Mouse (Mus musculus) forebrain, embryonic 13.5 days (tissue): ENCODE measurements around the gene Tsga10. TPM values are rescaled to one million over a fixed set of nuclear protein-coding genes. Genes with fewer than 3 reads are reported as not detected.
A peak's percentile ranks its signal among the peaks of the same experiment; 100 is the strongest.

Experiments used
- ATAC-seq: fragments of 200-750 bp; cut with Nextera tagmentation; 2 replicates; pipeline ENCODE4 v1.8.0; 2017
- H3K27ac ChIP-seq: fragments of 300-500 bp; sonication (generic); 2 replicates; pipeline ENCODE4 v1.5.1; 2015; ENCODE audit warnings: inconsistent platforms, mild to moderate bottlenecking, moderate library complexity
- H3K27me3 ChIP-seq: fragments of 300-500 bp; sonication (generic); 2 replicates; pipeline ENCODE4 v1.6.1; 2015; ENCODE audit warnings: mild to moderate bottlenecking, inconsistent platforms
- H3K36me3 ChIP-seq: fragments of 300-500 bp; sonication (generic); 2 replicates; pipeline ENCODE4 v1.6.1; 2015; ENCODE audit warnings: mild to moderate bottlenecking, inconsistent platforms; ENCODE audit not compliant: poor library complexity, severe bottlenecking
- H3K4me1 ChIP-seq: fragments of 300-500 bp; sonication (generic); 2 replicates; pipeline ENCODE4 v1.6.1; 2015; ENCODE audit warnings: inconsistent platforms
- H3K4me2 ChIP-seq: fragments of 300-500 bp; sonication (generic); 2 replicates; pipeline ENCODE4 v1.6.1; 2015; ENCODE audit warnings: inconsistent platforms, mild to moderate bottlenecking, moderate library complexity
- H3K4me3 ChIP-seq: fragments of 300-500 bp; sonication (generic); 2 replicates; pipeline ENCODE4 v1.5.1; 2015; ENCODE audit warnings: mild to moderate bottlenecking, inconsistent platforms
- H3K9ac ChIP-seq: fragments of 300-500 bp; sonication (generic); 2 replicates; pipeline ENCODE4 v1.6.1; 2015; ENCODE audit warnings: mild to moderate bottlenecking, inconsistent platforms
- H3K9me3 ChIP-seq: fragments of 300-500 bp; sonication (generic); replicated peaks from 2 replicates; pipeline ENCODE4 v1.6.1; 2016; ENCODE audit warnings: inconsistent platforms
- WGBS: fragments of 180-500 bp; shearing (Covaris S2); methylation state at CpG from one replicate; pipeline ENCODE4 v1.1.7; 2015; 5-methylcytosine and 5-hydroxymethylcytosine counted together
- polyA plus RNA-seq: library from polyadenylated mRNA; unstranded; fragments of >200 nt; fragmentation: Nextera tagmentation; extraction: Ambion mirVana; gene quantifications from 2 replicates; pipeline ENCODE4 v1.2.1, GENCODE M21; 2015

Tsga10 gene
- polyA plus RNA-seq: 18.9 and 21.3 TPM in 2 replicates

DNA sequence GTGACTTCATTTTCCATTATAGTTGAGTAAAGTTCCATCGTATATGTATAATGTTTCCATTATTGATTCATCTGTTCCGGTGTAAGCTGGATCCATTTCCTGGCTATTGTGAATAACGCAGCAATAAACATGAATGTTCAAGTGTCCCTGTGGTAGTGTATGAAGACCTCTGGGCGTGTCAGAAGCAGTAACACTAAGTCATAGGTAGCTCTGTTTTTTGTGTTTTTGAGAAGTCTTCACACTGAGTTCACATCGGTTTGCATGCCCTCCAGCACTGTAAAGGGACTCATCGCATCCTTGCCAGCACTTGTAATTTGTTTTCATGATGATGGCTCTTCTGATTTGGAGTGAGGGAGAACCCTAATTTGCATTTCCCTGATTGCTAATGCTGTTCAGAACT is at the start of gene Tsga10:
Tsga10 (minus strand) TSS at position 144 of the 400 bp plus-strand sequence.
- peaks cover 12% of the 10 kb centered on the region; the same call in 1 of the 2 replicates for H3K4me1 ChIP-seq
- ATAC-seq: no peak
- H3K4me3 ChIP-seq: peak within 1 kb of the TSS; percentile 66
- no peaks in the 10 kb centered on the region for H3K36me3 ChIP-seq
- peaks cover 8% of the 10 kb centered on the region for H3K27me3 ChIP-seq
- peak within 1 kb of the TSS; percentile 85 for H3K27ac ChIP-seq
- H3K4me2 ChIP-seq: peak within 1 kb of the TSS; percentile 68
- peak within 1 kb of the TSS; percentile 82 for H3K9ac ChIP-seq
- 83% methylated on average over 6 of the region's 6 CpGs for WGBS
- H3K9me3 ChIP-seq: no peaks in the 10 kb centered on the region

DNA sequence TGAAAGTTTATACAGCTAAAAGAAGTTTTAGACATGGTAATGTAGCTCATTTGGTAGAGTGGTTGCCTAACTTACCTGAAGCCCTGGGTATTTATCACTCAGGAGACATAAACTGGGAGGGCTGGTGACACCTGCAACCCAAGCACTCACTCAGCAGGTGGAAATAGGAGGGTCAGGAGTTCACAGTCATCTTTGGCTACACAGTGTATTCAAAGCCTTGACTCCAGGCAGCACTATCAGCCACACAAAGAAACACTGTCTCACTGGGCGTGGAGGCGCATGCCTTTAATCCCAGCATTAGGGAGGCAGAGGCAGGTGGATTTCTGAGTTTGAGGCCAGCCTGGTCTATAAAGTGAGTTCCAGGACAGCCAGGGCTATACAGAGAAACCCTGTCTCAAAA is 46.5 kb upstream of the Tsga10 start:
- no peak for ATAC-seq
- no peaks in the 10 kb centered on the region for H3K9me3 ChIP-seq

DNA sequence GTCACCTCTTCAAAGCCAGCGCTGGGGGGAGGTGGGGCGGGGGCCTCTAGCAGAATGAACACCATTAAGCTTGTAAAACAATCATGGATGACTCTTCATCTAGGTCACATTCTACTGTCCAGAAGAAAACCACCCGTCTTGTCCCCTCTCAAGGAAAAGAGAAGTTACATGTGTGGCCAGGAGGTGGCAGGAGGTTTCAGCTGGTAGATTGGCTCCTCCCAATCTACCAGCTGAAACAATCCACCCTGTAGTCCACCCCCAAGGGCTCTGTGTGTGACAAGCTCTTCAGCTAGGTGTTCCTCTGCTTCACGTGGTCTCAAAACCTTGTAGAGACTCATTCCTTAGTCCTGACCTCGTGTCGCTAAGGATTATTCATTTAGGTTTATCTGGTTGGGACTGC is 36.9 kb upstream of the Tsga10 start:
- no peaks in the 10 kb centered on the region for H3K9me3 ChIP-seq
- no peaks in the 10 kb centered on the region for H3K27me3 ChIP-seq
- no peaks in the 10 kb centered on the region for H3K4me1 ChIP-seq
- H3K27ac ChIP-seq: no peak overlapping the region
- no peak overlapping the region for H3K4me2 ChIP-seq
- peaks cover 23% of the 10 kb centered on the region for H3K36me3 ChIP-seq
- no peak for ATAC-seq
- H3K9ac ChIP-seq: no peak overlapping the region
- 38% methylated on average over 6 of the region's 6 CpGs for WGBS
- H3K4me3 ChIP-seq: no peak overlapping the region

More for the DNA sequence above, 46.5 kb upstream of the Tsga10 start:
- H3K4me2 ChIP-seq: no peak overlapping the region
- H3K9ac ChIP-seq: no peak overlapping the region
- H3K36me3 ChIP-seq: no peaks in the 10 kb centered on the region
- no peaks in the 10 kb centered on the region for H3K4me1 ChIP-seq
- H3K27me3 ChIP-seq: 0 out of 2 replicates have a peak, but pooled peaks cover 2% of the 10 kb centered on the region
- no peak overlapping the region for H3K4me3 ChIP-seq
- no peak overlapping the region for H3K27ac ChIP-seq
- WGBS: 79% methylated on average over 2 of the region's 2 CpGs

DNA sequence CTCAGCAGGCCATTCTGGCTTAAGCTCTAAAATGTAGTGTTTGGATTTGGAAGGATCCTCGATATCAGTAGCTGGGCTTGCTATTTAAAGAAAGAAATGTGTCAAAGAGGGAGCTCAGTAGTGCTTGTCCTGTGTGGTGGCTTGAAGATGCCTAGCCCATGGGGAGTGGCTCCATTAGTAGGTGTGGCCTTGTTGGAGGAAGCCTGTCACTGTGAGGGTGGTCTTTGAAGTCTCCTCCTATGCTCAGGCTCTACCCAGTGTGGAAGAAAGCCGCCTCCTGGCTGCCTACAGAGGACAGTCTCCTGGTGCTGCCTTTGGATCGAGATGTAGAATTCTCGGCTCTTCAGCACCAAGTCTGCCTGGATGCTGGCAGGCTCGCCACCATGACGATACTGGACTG is 34.1 kb upstream of the Tsga10 start:
- Histone ChIP-seq H3K9ac (no peak overlapping the region), H3K9me3 (no peaks in the 10 kb centered on the region), H3K4me1 (no peaks in the 10 kb centered on the region), H3K27me3 (no peaks in the 10 kb centered on the region), H3K4me3 (no peak overlapping the region), H3K27ac (no peak overlapping the region), H3K36me3 (peaks cover 49% of the 10 kb centered on the region), H3K4me2 (no peak overlapping the region)
- WGBS: 64% methylated on average over 6 of the region's 6 CpGs
- ATAC-seq: no peak

DNA sequence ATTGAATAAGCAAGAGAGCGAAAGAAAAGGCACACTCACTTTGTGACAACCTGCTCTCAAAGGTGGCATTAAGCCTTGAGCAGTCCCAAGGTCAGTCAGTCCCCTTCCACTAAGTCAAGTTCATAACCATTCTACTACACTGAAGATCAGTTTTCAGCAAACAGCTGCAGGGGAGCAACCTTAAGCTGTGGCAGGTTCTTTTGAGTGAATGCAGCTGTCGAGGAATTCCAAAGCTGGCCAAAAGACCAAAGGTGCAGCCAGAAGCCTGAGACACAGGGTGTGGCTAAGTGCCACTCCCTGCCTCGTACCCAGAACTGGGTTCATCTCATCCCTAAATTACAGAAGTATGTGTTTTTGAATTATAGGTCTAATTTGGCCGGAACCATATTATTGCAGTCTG is 33.6 kb upstream of the Tsga10 start:
- Histone ChIP-seq H3K4me2 (no peak overlapping the region), H3K9ac (no peak overlapping the region)
- 88% methylated on average over 4 of the region's 4 CpGs for WGBS

DNA sequence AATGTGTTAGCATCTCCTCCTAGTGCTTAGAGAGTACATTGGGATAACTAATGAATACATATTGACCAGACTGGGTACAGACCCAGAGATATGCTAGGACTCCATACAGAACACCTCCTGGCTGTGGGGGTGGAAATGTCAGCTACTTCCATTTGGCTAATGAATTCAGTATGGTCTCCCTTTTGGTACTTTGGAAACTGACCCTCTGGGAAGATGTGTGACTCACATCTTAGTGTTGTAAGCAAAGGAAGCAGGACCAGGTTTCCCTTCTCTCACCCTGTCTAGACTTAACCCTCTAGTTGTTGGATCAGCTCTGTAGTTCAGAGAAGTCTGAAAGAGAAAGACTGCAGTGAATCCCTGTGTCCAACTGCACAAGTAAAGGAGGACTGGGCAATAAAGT is 28.4 kb upstream of the Tsga10 start:
- Histone ChIP-seq H3K36me3 (peaks cover 55% of the 10 kb centered on the region), H3K27me3 (no peaks in the 10 kb centered on the region), H3K4me3 (no peak overlapping the region), H3K4me1 (peaks cover 19% of the 10 kb centered on the region), H3K4me2 (no peak overlapping the region), H3K27ac (no peak overlapping the region), H3K9ac (no peak overlapping the region), H3K9me3 (no peaks in the 10 kb centered on the region)
- no peak for ATAC-seq

More for the DNA sequence above, 33.6 kb upstream of the Tsga10 start:
- H3K27ac ChIP-seq: no peak overlapping the region
- no peak overlapping the region for H3K4me3 ChIP-seq
- no peak for ATAC-seq
- no peaks in the 10 kb centered on the region for H3K4me1 ChIP-seq
- no peaks in the 10 kb centered on the region for H3K9me3 ChIP-seq
- no peaks in the 10 kb centered on the region for H3K27me3 ChIP-seq
- H3K36me3 ChIP-seq: peaks cover 53% of the 10 kb centered on the region

DNA sequence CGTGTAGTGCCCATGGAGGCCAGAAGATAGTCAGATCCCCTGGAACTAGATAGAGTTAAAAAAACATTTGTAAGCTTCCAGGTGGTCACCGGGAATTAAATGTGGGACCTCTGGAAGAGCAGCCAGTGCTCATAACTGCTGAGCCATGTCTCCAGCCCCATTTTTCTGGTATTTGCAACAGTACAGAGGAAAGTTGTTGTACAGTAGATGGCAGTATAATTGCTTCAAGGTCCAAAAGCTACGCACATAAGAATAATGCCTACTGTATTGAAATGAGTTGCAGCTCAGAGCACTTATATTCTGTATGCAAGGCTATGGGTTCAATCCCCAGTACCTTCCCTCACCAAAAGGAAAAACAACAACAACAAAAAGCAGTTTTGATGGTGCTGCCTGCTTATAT is 25.2 kb upstream of the Tsga10 start:
- H3K27ac ChIP-seq: no peak overlapping the region

DNA sequence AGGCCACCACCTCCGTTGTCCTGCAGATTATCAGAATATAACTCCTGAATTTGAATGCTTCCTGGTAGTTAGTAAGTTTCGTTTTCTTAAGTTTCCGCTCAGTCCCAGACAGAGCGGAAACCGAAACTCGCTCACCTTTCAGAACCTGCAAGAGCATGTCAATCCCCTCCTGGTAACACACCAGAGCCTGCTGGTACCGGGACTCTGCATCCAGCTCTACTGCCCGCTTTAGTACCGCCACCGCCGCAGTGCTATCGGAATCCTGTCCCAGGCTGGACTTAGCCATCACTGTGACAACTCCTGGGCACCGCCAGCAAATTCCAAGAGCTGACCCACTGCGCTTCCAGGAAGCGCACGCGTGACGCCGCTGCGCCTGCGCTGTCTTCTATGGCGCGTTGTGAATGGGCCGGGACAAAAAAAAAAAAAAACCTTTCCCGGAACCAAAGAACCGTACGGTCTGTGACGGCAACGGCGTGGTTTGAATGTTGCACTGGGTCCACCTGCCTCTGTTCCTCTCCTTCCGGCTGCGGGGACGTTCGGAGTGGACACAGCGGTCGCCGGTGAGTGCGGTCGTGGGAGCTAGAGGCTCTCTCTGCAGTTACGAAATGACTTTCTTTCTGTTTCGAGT is 23.9 kb upstream of the Tsga10 start, which contains the start of the genes Mitd1 and Mrpl30:
Mitd1 (minus strand) TSS at position 387 of the 628 bp plus-strand sequence.
Mrpl30 (plus strand) TSS at position 453 of the 628 bp plus-strand sequence.
- H3K36me3 ChIP-seq: peaks cover 15% of the 10 kb centered on the region
- H3K27ac ChIP-seq: no peak within 1 kb of the TSS; the same call in 1 of the 2 replicates
- WGBS: under 1% methylated on average over 41 of the region's 41 CpGs
- H3K9me3 ChIP-seq: no peaks in the 10 kb centered on the region
- H3K27me3 ChIP-seq: no peaks in the 10 kb centered on the region
- H3K9ac ChIP-seq: peak within 1 kb of the TSS; percentile 76
- H3K4me3 ChIP-seq: peak within 1 kb of the TSS; percentile 65
- H3K4me1 ChIP-seq: peaks cover 26% of the 10 kb centered on the region
- H3K4me2 ChIP-seq: peak within 1 kb of the TSS; percentile 83
- ATAC-seq: peak; percentile 95

More for the DNA sequence above, 25.2 kb upstream of the Tsga10 start:
- H3K36me3 ChIP-seq: peaks cover 27% of the 10 kb centered on the region
- ATAC-seq: no peak
- 73% methylated on average over 3 of the region's 3 CpGs for WGBS
- no peaks in the 10 kb centered on the region for H3K9me3 ChIP-seq
- peak overlapping the region; percentile 65 for H3K4me3 ChIP-seq
- H3K4me1 ChIP-seq: peaks cover 26% of the 10 kb centered on the region
- peak overlapping the region; percentile 76; the same call in 1 of the 2 replicates for H3K9ac ChIP-seq
- peak overlapping the region; percentile 83 for H3K4me2 ChIP-seq
- no peaks in the 10 kb centered on the region for H3K27me3 ChIP-seq

DNA sequence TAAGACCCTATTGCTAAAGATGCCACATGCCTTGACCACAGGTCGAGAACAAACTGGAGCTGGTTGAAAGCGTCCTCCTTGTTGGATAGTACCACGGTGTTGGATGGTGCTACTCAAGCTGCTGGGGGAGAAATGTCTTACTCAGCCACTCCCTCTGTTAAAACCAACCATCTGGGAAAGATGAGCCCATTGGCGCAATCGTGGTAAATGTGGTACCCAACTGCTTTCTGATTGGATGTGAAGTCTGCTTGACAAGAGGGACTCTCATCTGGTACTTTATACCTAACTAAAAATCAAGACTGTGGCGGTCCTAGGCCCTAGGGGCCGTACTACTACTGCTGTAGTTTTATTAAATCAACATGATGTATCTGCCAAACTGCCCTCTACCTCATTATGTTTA is 23.0 kb upstream of the Tsga10 start:
- Histone ChIP-seq H3K9ac (peak overlapping the region; percentile 76), H3K4me3 (peak overlapping the region; percentile 65), H3K4me1 (peaks cover 26% of the 10 kb centered on the region), H3K4me2 (peak overlapping the region; percentile 83), H3K36me3 (peaks cover 10% of the 10 kb centered on the region), H3K27ac (no peak overlapping the region), H3K27me3 (no peaks in the 10 kb centered on the region), H3K9me3 (no peaks in the 10 kb centered on the region)
- no peak for ATAC-seq
- 87% methylated on average over 7 of the region's 7 CpGs for WGBS

DNA sequence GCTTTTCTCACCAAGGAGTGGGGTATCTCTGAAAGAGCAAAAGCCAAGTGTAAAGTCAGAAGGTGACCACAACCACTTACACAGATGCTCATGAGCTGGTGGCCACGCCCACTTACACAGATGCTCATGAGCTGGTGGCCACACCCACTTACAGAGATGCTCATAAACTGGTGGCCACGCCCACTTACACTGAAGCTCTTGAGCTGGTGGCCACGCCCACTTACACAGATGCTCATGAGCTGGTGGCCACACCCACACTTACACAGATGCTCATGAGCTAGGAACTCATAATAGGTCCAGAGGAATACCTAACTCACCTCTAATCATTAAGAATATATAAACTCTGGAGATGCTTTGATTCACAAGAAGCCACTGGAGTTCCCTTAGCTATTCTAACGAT is 18.2 kb upstream of the Tsga10 start:
- Histone ChIP-seq H3K27me3 (no peaks in the 10 kb centered on the region), H3K27ac (no peak overlapping the region), H3K4me2 (no peak overlapping the region), H3K4me1 (peaks cover 6% of the 10 kb centered on the region), H3K9ac (no peak overlapping the region), H3K36me3 (peaks cover 36% of the 10 kb centered on the region), H3K9me3 (no peaks in the 10 kb centered on the region), H3K4me3 (no peak overlapping the region)
- ATAC-seq: no peak
- WGBS: 77% methylated on average over 4 of the region's 4 CpGs

DNA sequence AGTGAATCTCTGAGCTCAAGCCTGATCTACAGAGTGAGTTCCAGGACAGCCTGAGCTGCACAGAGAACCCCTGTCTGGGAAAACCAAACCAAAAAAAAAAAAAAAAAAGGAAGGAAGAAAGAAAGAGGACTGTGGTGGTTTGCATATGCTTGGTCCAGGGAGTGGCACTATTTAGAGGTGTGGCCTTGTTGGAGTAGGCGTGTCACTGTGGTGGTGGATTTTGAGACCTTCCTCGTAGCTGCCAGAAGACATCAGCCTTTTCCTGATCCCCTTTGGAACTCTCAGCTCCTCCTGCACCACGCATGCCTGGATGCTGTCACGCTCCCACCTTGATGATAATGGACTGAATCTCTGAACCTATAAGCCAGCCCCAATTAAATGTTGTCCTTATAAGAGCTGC is 17.2 kb upstream of the Tsga10 start:
- no peak overlapping the region for H3K4me2 ChIP-seq
- WGBS: 95% methylated on average over 4 of the region's 4 CpGs
- peaks cover 47% of the 10 kb centered on the region for H3K36me3 ChIP-seq
- no peak for ATAC-seq
- no peak overlapping the region for H3K4me3 ChIP-seq
- H3K27ac ChIP-seq: no peak overlapping the region
- no peaks in the 10 kb centered on the region for H3K27me3 ChIP-seq
- H3K9ac ChIP-seq: no peak overlapping the region
- no peaks in the 10 kb centered on the region for H3K4me1 ChIP-seq
- H3K9me3 ChIP-seq: no peaks in the 10 kb centered on the region

DNA sequence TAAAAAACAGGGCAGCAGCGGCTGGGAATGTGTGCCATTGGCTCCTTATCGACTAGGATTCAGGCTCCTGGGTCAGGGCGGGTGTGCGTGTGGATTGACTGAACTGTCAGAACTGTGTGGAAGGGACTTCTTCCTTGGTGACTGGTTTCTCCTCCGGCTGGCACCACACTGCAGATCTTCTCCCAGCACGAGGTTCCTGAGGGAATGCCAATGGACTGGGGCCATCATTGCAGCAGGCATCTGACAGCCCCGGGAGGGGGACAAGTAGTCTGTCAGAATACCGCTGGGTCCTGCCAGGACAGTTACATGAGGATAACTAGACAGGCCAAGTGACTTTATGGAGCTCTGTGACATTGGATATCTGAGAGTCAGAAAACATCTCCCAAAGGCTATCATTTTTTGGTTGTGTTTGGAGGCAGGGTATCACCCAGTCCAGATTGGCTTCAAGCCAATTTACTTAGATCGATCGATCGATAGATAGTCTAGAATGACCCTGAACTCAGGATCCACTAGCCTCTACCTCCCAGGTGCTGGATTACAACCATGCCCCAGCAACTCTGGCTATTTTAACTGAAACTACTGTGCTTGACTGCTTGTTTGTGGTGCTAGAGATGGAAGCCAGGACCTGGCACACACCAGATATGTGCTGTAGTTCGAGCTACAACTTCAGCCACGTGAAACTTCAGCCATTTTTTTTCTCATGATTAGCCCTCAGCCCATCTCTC is 11.7 kb upstream of the Tsga10 start:
- Histone ChIP-seq H3K4me3 (no peak overlapping the region), H3K9me3 (peaks cover 2% of the 10 kb centered on the region; the same call in 1 of the 2 replicates), H3K9ac (no peak overlapping the region), H3K27ac (no peak overlapping the region), H3K4me2 (no peak overlapping the region), H3K27me3 (no peaks in the 10 kb centered on the region), H3K36me3 (peaks cover 69% of the 10 kb centered on the region), H3K4me1 (peaks cover 3% of the 10 kb centered on the region)
- WGBS: 94% methylated on average over 13 of the region's 13 CpGs
- ATAC-seq: no peak
